Mouse (Mus musculus): ENCODE results near the gene Pif1. TPM values are rescaled to one million over a fixed set of nuclear protein-coding genes. Genes with fewer than 3 reads are reported as not detected.

The Pif1 gene
- polyA plus RNA-seq, 1 experiment from 2014 or later, result 13.3 TPM

- H3K9ac ChIP-seq (ENCODE audit: low read length), result peak overlapping the region; percentile 49; the same call in 1 of the 2 replicates
- H3K27ac ChIP-seq (replicated peaks; ENCODE audit: low read depth, low read length), result no peak overlapping the region
- H3K27me3 ChIP-seq (ENCODE audit: control insufficient read depth, insufficient read depth, low read length), result no peaks in the 10 kb centered on the region
- no peaks in the 10 kb centered on the region for H3K9me3 ChIP-seq (ENCODE audit: control insufficient read depth, low read length)
- peak overlapping the region; percentile 48; the same call in 1 of the 2 replicates for H3K4me3 ChIP-seq (ENCODE audit: low read depth, low read length)
- 60% methylated on average over 9 of the region's 9 CpGs for whole genome bisulfite sequencing
- H3K4me1 ChIP-seq (ENCODE audit: control insufficient read depth, insufficient read depth, low read length), result peaks cover 24% of the 10 kb centered on the region
- peak overlapping the region; percentile 59 for H3K4me2 ChIP-seq (ENCODE audit: low read depth, severe bottlenecking)
- DNase-seq (ENCODE audit: low spot score) (no peak), ATAC-seq (ENCODE audit: insufficient number of reproducible peaks, low FRiP score, low TSS enrichment, low read depth) (no peak)
- no peaks in the 10 kb centered on the region for H3K36me3 ChIP-seq (ENCODE audit: control insufficient read depth, insufficient read depth, low read length)
These were observed 8.1 kb upstream of the Pif1 start for GRCm38 (mm10) chr9:65578801-65579249.

GRCm38 (mm10) chr9:65579781-65580371 lies 7.1 kb upstream of the Pif1 start, which contains the start of gene Plekho2:
Gene Plekho2, minus strand, starts transcription at chr9:65580040.
- no peaks in the 10 kb centered on the region for H3K36me3 ChIP-seq (ENCODE audit: control insufficient read depth, insufficient read depth, low read length)
- ATAC-seq (ENCODE audit: insufficient number of reproducible peaks, low FRiP score, low TSS enrichment, low read depth), result peak; percentile 93
- peaks cover 24% of the 10 kb centered on the region for H3K4me1 ChIP-seq (ENCODE audit: control insufficient read depth, insufficient read depth, low read length)
- whole genome bisulfite sequencing, result under 1% methylated on average over 42 of the region's 45 CpGs
- H3K27ac ChIP-seq (replicated peaks; ENCODE audit: low read depth, low read length), result peak within 1 kb of the TSS; percentile 25; the same call in 1 of the 2 replicates
- H3K9ac ChIP-seq (ENCODE audit: low read length), result peak within 1 kb of the TSS; percentile 49; the same call in 1 of the 2 replicates
- peak; percentile 99 for DNase-seq (ENCODE audit: low spot score)
- no peaks in the 10 kb centered on the region for H3K9me3 ChIP-seq (ENCODE audit: control insufficient read depth, low read length)
- peak within 1 kb of the TSS; percentile 48 for H3K4me3 ChIP-seq (ENCODE audit: low read depth, low read length)
- H3K27me3 ChIP-seq (ENCODE audit: control insufficient read depth, insufficient read depth, low read length), result no peaks in the 10 kb centered on the region
- peak within 1 kb of the TSS; percentile 59 for H3K4me2 ChIP-seq (ENCODE audit: low read depth, severe bottlenecking)

GRCm38 (mm10) chr9:65580401-65581256 lies 6.3 kb upstream of the Pif1 start:
- 5% methylated on average over 21 of the region's 29 CpGs for whole genome bisulfite sequencing
- peak; percentile 85 for DNase-seq (ENCODE audit: low spot score)
- H3K27ac ChIP-seq (replicated peaks; ENCODE audit: low read depth, low read length), result peak overlapping the region; percentile 25; the same call in 1 of the 2 replicates

GRCm38 (mm10) chr9:65583045-65583444 lies 3.9 kb upstream of the Pif1 start:
- Histone ChIP-seq H3K27me3 (ENCODE audit: control insufficient read depth, insufficient read depth, low read length) (no peaks in the 10 kb centered on the region), H3K4me1 (ENCODE audit: control insufficient read depth, insufficient read depth, low read length) (peaks cover 20% of the 10 kb centered on the region), H3K36me3 (ENCODE audit: control insufficient read depth, insufficient read depth, low read length) (no peaks in the 10 kb centered on the region), H3K9ac (ENCODE audit: low read length) (no peak overlapping the region), H3K4me3 (ENCODE audit: low read depth, low read length) (no peak overlapping the region), H3K27ac (replicated peaks; ENCODE audit: low read depth, low read length) (no peak overlapping the region), H3K4me2 (ENCODE audit: low read depth, severe bottlenecking) (no peak overlapping the region), H3K9me3 (ENCODE audit: control insufficient read depth, low read length) (no peaks in the 10 kb centered on the region)
- WGBS, result 27% methylated on average over 8 of the region's 8 CpGs
- DNase-seq (ENCODE audit: low spot score) (no peak), ATAC-seq (ENCODE audit: insufficient number of reproducible peaks, low FRiP score, low TSS enrichment, low read depth) (no peak)

More at GRCm38 (mm10) chr9:65580401-65581256, 6.3 kb upstream of the Pif1 start:
- Histone ChIP-seq H3K4me3 (ENCODE audit: low read depth, low read length) (peak overlapping the region; percentile 17; the same call in 1 of the 2 replicates), H3K36me3 (ENCODE audit: control insufficient read depth, insufficient read depth, low read length) (no peaks in the 10 kb centered on the region), H3K27me3 (ENCODE audit: control insufficient read depth, insufficient read depth, low read length) (no peaks in the 10 kb centered on the region), H3K4me2 (ENCODE audit: low read depth, severe bottlenecking) (peak overlapping the region; percentile 46), H3K9ac (ENCODE audit: low read length) (no peak overlapping the region), H3K4me1 (ENCODE audit: control insufficient read depth, insufficient read depth, low read length) (peaks cover 24% of the 10 kb centered on the region), H3K9me3 (ENCODE audit: control insufficient read depth, low read length) (no peaks in the 10 kb centered on the region)
- peak; percentile 72 for ATAC-seq (ENCODE audit: insufficient number of reproducible peaks, low FRiP score, low TSS enrichment, low read depth)

GRCm38 (mm10) chr9:65587270-65587572 lies 261 bp downstream of the Pif1 start:
- H3K27me3 ChIP-seq (ENCODE audit: control insufficient read depth, insufficient read depth, low read length), result no peaks in the 10 kb centered on the region
- peak overlapping the region; percentile 74 for H3K4me2 ChIP-seq (ENCODE audit: low read depth, severe bottlenecking)
- peak overlapping the region; percentile 74 for H3K9ac ChIP-seq (ENCODE audit: low read length)
- DNase-seq (ENCODE audit: low spot score) (no peak), ATAC-seq (ENCODE audit: insufficient number of reproducible peaks, low FRiP score, low TSS enrichment, low read depth) (no peak)
- peaks cover 11% of the 10 kb centered on the region for H3K4me1 ChIP-seq (ENCODE audit: control insufficient read depth, insufficient read depth, low read length)
- WGBS, result under 1% methylated on average over 6 of the region's 6 CpGs
- H3K9me3 ChIP-seq (ENCODE audit: control insufficient read depth, low read length), result no peaks in the 10 kb centered on the region
- 0 out of 2 replicates have a peak overlapping the region, but pooled peaks have one; percentile 2 for H3K27ac ChIP-seq (replicated peaks; ENCODE audit: low read depth, low read length)
- peaks cover 8% of the 10 kb centered on the region for H3K36me3 ChIP-seq (ENCODE audit: control insufficient read depth, insufficient read depth, low read length)
- peak overlapping the region; percentile 75 for H3K4me3 ChIP-seq (ENCODE audit: low read depth, low read length)

GRCm38 (mm10) chr9:65587573-65588358 lies 806 bp downstream of the Pif1 start:
- peak; percentile 60 for DNase-seq (ENCODE audit: low spot score)
- ATAC-seq (ENCODE audit: insufficient number of reproducible peaks, low FRiP score, low TSS enrichment, low read depth), result no peak
- Histone ChIP-seq H3K4me1 (ENCODE audit: control insufficient read depth, insufficient read depth, low read length) (peaks cover 11% of the 10 kb centered on the region), H3K4me3 (ENCODE audit: low read depth, low read length) (peak overlapping the region; percentile 75), H3K27ac (replicated peaks; ENCODE audit: low read depth, low read length) (no peak overlapping the region), H3K27me3 (ENCODE audit: control insufficient read depth, insufficient read depth, low read length) (no peaks in the 10 kb centered on the region), H3K9ac (ENCODE audit: low read length) (peak overlapping the region; percentile 74), H3K4me2 (ENCODE audit: low read depth, severe bottlenecking) (peak overlapping the region; percentile 74), H3K9me3 (ENCODE audit: control insufficient read depth, low read length) (no peaks in the 10 kb centered on the region), H3K36me3 (ENCODE audit: control insufficient read depth, insufficient read depth, low read length) (peaks cover 8% of the 10 kb centered on the region)
- under 1% methylated on average over 64 of the region's 64 CpGs for WGBS

- no peak overlapping the region for H3K27ac ChIP-seq (replicated peaks; ENCODE audit: low read depth, low read length)
- H3K9ac ChIP-seq (ENCODE audit: low read length), result no peak overlapping the region
- peaks cover 11% of the 10 kb centered on the region for H3K4me1 ChIP-seq (ENCODE audit: control insufficient read depth, insufficient read depth, low read length)
- H3K4me3 ChIP-seq (ENCODE audit: low read depth, low read length), result peak overlapping the region; percentile 75
- DNase-seq (ENCODE audit: low spot score), result no peak
- H3K9me3 ChIP-seq (ENCODE audit: control insufficient read depth, low read length), result no peaks in the 10 kb centered on the region
- H3K27me3 ChIP-seq (ENCODE audit: control insufficient read depth, insufficient read depth, low read length), result no peaks in the 10 kb centered on the region
- WGBS, result 90% methylated on average over 3 of the region's 3 CpGs
- H3K36me3 ChIP-seq (ENCODE audit: control insufficient read depth, insufficient read depth, low read length), result peaks cover 15% of the 10 kb centered on the region
- H3K4me2 ChIP-seq (ENCODE audit: low read depth, severe bottlenecking), result peak overlapping the region; percentile 74
- no peak for ATAC-seq (ENCODE audit: insufficient number of reproducible peaks, low FRiP score, low TSS enrichment, low read depth)
These were observed 2.1 kb downstream of the Pif1 start for GRCm38 (mm10) chr9:65589091-65589490.

- DNase-seq (ENCODE audit: low spot score), result no peak
- H3K27ac ChIP-seq (replicated peaks; ENCODE audit: low read depth, low read length), result no peak overlapping the region
- no peak for ATAC-seq (ENCODE audit: insufficient number of reproducible peaks, low FRiP score, low TSS enrichment, low read depth)
- no peak overlapping the region for H3K9ac ChIP-seq (ENCODE audit: low read length)
- H3K36me3 ChIP-seq (ENCODE audit: control insufficient read depth, insufficient read depth, low read length), result peaks cover 20% of the 10 kb centered on the region
- peaks cover 11% of the 10 kb centered on the region for H3K4me1 ChIP-seq (ENCODE audit: control insufficient read depth, insufficient read depth, low read length)
- H3K4me2 ChIP-seq (ENCODE audit: low read depth, severe bottlenecking), result no peak overlapping the region
- no peaks in the 10 kb centered on the region for H3K9me3 ChIP-seq (ENCODE audit: control insufficient read depth, low read length)
- H3K4me3 ChIP-seq (ENCODE audit: low read depth, low read length), result no peak overlapping the region
- no peaks in the 10 kb centered on the region for H3K27me3 ChIP-seq (ENCODE audit: control insufficient read depth, insufficient read depth, low read length)
- 90% methylated on average over 3 of the region's 3 CpGs for WGBS
These were observed 5.8 kb downstream of the Pif1 start for GRCm38 (mm10) chr9:65592721-65593120.

All from limb, embryonic 11.5 days (tissue).